Mouse (Mus musculus) hindbrain, embryonic 15.5 days (tissue): ENCODE results near the gene Med13l. TPM values are rescaled to one million over a fixed set of nuclear protein-coding genes. Genes with fewer than 3 reads are reported as not detected.

Experiments used
- ATAC-seq: fragments of 200-750 bp; cut with Nextera tagmentation; 2 replicates; pipeline ENCODE4 v1.8.0; 2017; ENCODE audit warnings: low read depth, moderate number of reproducible peaks, moderate TSS enrichment; ENCODE audit not compliant: low FRiP score
- H3K27ac ChIP-seq: fragments of 300-500 bp; sonication (generic); replicated peaks from 2 replicates; pipeline ENCODE4 v1.5.1; 2015; ENCODE audit warnings: mild to moderate bottlenecking, inconsistent platforms
- H3K27me3 ChIP-seq: fragments of 300-500 bp; sonication (generic); 2 replicates; pipeline ENCODE4 v1.6.1; 2015; ENCODE audit warnings: control low read depth, inconsistent platforms
- H3K36me3 ChIP-seq: fragments of 300-500 bp; sonication (generic); 2 replicates; pipeline ENCODE4 v1.6.1; 2015; ENCODE audit warnings: control low read depth, inconsistent platforms
- H3K4me1 ChIP-seq: fragments of 300-500 bp; sonication (generic); replicated peaks from 2 replicates; pipeline ENCODE4 v1.6.1; 2015; ENCODE audit warnings: control low read depth, inconsistent platforms
- H3K4me2 ChIP-seq: fragments of 300-500 bp; sonication (generic); 2 replicates; pipeline ENCODE4 v1.6.1; 2015; ENCODE audit warnings: moderate library complexity, mild to moderate bottlenecking, inconsistent platforms
- H3K4me3 ChIP-seq: fragments of 300-500 bp; sonication (generic); 2 replicates; pipeline ENCODE4 v1.5.1; 2015; ENCODE audit warnings: mild to moderate bottlenecking, inconsistent platforms
- H3K9ac ChIP-seq: fragments of 300-500 bp; sonication (generic); 2 replicates; pipeline ENCODE4 v1.6.1; 2015; ENCODE audit warnings: inconsistent platforms
- H3K9me3 ChIP-seq: fragments of 300-500 bp; sonication (generic); 2 replicates; pipeline ENCODE4 v1.6.1; 2016; ENCODE audit warnings: control low read depth, inconsistent platforms
- WGBS: fragments of 180-500 bp; shearing (Covaris S2); methylation state at CpG from one replicate; pipeline ENCODE4 v1.1.7; 2015; 5-methylcytosine and 5-hydroxymethylcytosine counted together
- polyA plus RNA-seq: library from polyadenylated mRNA; unstranded; fragments of >200 nt; fragmentation: Nextera tagmentation; extraction: Ambion mirVana; gene quantifications from 2 replicates; pipeline ENCODE4 v1.2.1, GENCODE M21; 2015

Med13l gene
- polyA plus RNA-seq, 1 experiment from 2014 or later, result 13.7 TPM

DNA sequence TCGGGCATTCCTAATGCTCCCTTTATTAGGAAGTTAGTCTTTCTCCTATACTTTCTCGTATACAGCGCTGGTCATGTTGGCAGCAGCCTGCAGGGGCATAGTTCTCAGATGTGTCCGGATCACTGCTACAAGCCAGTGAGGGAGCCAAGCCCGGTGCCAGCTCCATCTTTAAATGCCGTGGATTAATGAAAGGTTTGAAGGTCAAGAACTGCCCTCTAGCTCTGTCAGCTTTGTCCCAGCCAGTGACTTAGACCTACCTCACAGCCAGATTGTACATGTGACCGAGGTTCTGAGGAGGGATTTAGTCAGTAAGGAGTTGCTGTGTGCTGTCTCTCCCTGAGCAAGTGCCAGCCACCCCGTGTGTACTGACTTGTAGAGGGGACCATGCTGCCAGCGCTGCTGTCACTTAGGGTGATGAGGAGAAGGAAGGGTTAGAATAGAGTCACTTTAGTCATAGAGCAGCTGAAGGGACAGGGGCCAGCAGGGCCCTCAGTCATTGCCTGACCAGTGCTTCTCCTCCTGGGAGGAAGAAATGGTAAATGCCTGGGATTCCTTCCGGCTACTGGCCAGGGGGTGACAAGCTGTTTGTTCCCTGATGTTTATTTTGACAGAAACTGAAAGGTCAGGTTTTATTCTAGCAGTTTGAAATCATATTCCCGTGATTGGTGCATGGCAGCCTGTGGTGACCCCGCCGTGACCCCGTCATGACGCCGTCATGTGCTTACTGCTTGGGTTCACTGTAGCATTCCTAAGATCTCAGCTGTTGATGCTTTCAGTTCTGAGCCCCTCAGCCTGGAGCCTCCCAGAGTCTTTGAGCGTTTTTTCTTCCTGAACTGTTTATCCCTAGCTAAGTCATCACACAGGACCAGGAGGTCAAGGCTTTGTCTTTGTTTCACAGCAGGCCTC is 197.2 kb downstream of the Med13l start:
- H3K4me3 ChIP-seq, result no peak overlapping the region
- H3K4me1 ChIP-seq, result 0 out of 2 replicates have a peak, but pooled peaks cover 7% of the 10 kb centered on the region
- ATAC-seq, result no peak
- 71% methylated on average over 17 of the region's 17 CpGs for WGBS
- no peak overlapping the region for H3K27ac ChIP-seq
- no peaks in the 10 kb centered on the region for H3K27me3 ChIP-seq
- no peak overlapping the region for H3K9ac ChIP-seq
- H3K36me3 ChIP-seq, result peaks cover 62% of the 10 kb centered on the region
- no peaks in the 10 kb centered on the region for H3K9me3 ChIP-seq
- H3K4me2 ChIP-seq, result no peak overlapping the region

DNA sequence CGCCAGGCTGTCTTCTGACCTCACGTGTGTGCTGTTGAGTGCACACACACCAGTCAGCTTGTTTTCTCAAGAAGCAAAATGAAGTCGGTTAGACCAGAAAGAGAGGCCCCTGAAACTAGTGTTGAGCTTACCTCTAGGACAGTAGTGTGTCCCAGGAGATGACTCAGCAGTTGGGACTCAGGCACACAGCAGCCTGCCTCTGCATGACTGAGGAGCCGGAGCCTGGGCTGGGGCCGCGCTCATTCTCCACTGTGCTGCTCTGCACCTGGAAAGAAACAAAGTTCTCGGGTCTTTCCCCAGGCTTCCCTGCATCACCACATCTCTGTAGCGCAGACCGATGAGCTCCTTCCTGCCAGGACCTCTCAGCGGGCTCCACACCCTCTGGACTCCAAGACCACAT is 200.5 kb downstream of the Med13l start:
- 92% methylated on average over 10 of the region's 10 CpGs for WGBS
- H3K4me1 ChIP-seq, result no peaks in the 10 kb centered on the region
- H3K9me3 ChIP-seq, result no peaks in the 10 kb centered on the region
- no peak for ATAC-seq
- peaks cover 64% of the 10 kb centered on the region for H3K36me3 ChIP-seq
- H3K4me2 ChIP-seq, result no peak overlapping the region
- H3K4me3 ChIP-seq, result no peak overlapping the region
- H3K9ac ChIP-seq, result no peak overlapping the region
- H3K27ac ChIP-seq, result no peak overlapping the region
- no peaks in the 10 kb centered on the region for H3K27me3 ChIP-seq

DNA sequence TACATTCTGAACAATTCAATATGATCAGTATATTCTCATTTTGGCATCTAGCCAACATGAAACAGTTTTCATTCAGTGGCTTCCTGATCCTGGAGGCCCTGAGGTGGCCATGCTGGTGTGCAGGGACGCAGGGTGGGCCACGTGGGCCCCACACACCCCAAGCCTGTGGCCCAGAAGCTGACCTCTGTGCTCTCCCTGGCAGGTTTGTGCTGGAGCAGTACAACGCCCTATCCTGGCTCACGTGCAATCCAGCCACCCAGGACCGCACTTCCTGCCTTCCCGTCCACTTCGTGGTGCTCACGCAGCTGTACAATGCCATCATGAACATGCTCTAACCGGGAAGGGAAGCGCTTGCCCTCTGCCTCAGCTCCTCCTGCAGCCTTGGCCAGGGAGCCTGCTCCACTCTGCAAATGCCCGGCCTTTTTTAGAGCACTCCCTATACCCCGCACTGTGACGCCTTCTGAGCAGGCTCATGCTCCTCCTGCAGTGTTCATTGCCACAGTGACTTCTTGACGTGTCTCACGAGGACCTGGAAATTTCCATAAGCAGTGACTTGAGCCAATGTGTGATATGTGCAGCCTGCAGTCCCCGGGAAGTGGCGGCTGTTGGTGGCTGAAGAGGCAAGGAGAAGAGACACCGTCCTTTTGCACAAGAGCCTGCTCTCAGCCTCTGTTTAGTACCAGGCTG is 202.2 kb downstream of the Med13l start:
- H3K9ac ChIP-seq, result no peak overlapping the region
- no peak overlapping the region for H3K4me3 ChIP-seq
- H3K36me3 ChIP-seq, result peaks cover 53% of the 10 kb centered on the region
- H3K27me3 ChIP-seq, result no peaks in the 10 kb centered on the region
- no peaks in the 10 kb centered on the region for H3K9me3 ChIP-seq
- H3K4me1 ChIP-seq, result no peaks in the 10 kb centered on the region
- 89% methylated on average over 18 of the region's 18 CpGs for WGBS
- ATAC-seq, result peak; percentile 40; the same call in 1 of the 2 replicates
- no peak overlapping the region for H3K4me2 ChIP-seq
- no peak overlapping the region for H3K27ac ChIP-seq

DNA sequence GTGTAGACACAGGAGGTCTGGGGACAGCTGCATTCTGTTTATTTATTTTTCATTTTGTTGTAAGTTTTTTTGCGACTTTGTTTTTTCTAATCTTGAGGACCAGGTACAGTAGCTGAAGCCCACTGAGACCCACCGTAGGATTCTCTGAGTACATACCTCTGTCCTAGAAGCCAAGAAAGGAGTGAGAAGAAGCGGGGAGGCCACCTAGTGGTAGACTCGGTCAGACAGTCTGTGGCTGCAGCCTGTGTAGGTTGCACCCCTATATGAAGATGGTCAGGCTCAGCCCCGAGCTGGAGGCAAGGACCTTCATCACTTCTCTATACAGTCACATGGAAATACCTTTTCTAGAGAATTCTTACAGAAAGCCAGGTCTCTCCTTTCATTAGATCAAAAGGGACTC is 202.9 kb downstream of the Med13l start:
- no peak for ATAC-seq
- H3K9ac ChIP-seq, result no peak overlapping the region
- no peak overlapping the region for H3K4me2 ChIP-seq
- 57% methylated on average over 5 of the region's 5 CpGs for WGBS
- no peaks in the 10 kb centered on the region for H3K4me1 ChIP-seq
- no peaks in the 10 kb centered on the region for H3K27me3 ChIP-seq
- H3K9me3 ChIP-seq, result no peaks in the 10 kb centered on the region
- no peak overlapping the region for H3K27ac ChIP-seq
- no peak overlapping the region for H3K4me3 ChIP-seq
- peaks cover 47% of the 10 kb centered on the region for H3K36me3 ChIP-seq

DNA sequence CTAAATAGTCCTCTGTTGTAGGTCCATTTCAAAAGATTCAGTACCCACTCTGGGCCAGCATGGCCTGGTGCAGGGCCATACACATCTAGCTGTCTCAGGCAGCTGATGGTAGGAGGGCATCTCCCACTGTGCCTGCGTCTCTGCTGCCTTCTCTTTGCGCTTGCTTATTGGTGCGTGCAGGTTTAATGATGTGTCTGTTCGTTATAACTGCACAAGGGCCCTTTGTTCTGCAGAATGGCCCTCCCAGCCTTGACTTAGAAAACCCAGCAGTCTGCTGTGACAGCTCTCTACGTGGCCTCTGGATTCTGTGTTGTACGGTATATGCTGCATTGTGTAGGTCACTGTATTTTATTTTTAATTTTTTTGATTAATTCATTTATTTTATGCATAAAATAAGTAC is 208.7 kb downstream of the Med13l start:
- Histone ChIP-seq H3K9ac (no peak overlapping the region), H3K4me3 (no peak overlapping the region), H3K4me2 (no peak overlapping the region), H3K4me1 (peaks cover 6% of the 10 kb centered on the region), H3K27ac (no peak overlapping the region), H3K36me3 (no peaks in the 10 kb centered on the region), H3K9me3 (no peaks in the 10 kb centered on the region), H3K27me3 (no peaks in the 10 kb centered on the region)
- 0 out of 2 replicates have a peak, but pooled peaks have one; percentile 17 for ATAC-seq
- WGBS, result 19% methylated on average over 6 of the region's 6 CpGs

DNA sequence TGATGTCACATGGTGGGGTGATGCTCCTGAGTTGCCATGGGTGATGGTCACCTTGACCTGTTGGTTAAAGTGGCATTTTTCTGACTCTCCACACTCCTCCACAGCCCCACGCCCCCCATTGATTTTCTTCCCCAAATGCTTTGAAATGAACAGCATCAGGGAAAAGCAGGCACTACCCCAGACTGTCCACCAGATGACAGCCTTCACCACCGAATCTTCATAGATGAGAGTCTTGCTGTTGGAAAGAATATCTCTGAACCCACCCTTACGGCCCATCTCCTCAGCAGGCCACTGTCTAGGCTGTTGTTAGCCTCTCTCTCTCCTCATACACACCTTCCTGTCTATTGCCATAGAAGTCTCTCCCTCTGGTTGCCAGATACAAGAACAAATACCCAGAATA is 213.4 kb downstream of the Med13l start:
- WGBS, result 36% methylated on average over 3 of the region's 3 CpGs
- Histone ChIP-seq H3K4me1 (peaks cover 6% of the 10 kb centered on the region), H3K4me3 (no peak overlapping the region), H3K9me3 (no peaks in the 10 kb centered on the region), H3K27me3 (no peaks in the 10 kb centered on the region), H3K4me2 (no peak overlapping the region), H3K27ac (no peak overlapping the region), H3K9ac (no peak overlapping the region), H3K36me3 (no peaks in the 10 kb centered on the region)
- ATAC-seq, result peak; percentile 40; the same call in 1 of the 2 replicates

DNA sequence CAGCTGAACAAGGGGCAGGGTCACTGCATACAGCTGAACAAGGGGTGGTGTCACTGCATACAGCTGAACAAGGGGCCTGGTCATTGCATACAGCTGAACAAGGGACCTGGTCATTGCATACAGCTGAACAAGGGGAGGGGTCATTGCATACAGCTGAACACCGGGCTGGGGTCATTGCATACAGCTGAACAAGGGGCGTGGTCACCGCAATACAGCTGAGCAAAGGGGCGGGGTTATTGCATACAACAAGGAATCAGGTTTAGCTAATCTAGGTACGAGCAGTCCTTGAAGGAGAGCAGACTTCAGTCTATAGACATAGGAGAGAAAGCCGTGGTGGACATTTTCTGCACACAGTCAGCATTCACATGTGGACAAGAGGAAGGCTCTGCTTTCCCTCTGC is 215.9 kb downstream of the Med13l start:
- no peak overlapping the region for H3K4me3 ChIP-seq
- H3K27ac ChIP-seq, result no peak overlapping the region
- H3K36me3 ChIP-seq, result no peaks in the 10 kb centered on the region
- no peaks in the 10 kb centered on the region for H3K4me1 ChIP-seq
- WGBS, result 92% methylated on average over 6 of the region's 6 CpGs
- no peak overlapping the region for H3K9ac ChIP-seq
- no peaks in the 10 kb centered on the region for H3K9me3 ChIP-seq
- peaks cover 14% of the 10 kb centered on the region for H3K27me3 ChIP-seq
- no peak overlapping the region for H3K4me2 ChIP-seq
- ATAC-seq, result no peak

DNA sequence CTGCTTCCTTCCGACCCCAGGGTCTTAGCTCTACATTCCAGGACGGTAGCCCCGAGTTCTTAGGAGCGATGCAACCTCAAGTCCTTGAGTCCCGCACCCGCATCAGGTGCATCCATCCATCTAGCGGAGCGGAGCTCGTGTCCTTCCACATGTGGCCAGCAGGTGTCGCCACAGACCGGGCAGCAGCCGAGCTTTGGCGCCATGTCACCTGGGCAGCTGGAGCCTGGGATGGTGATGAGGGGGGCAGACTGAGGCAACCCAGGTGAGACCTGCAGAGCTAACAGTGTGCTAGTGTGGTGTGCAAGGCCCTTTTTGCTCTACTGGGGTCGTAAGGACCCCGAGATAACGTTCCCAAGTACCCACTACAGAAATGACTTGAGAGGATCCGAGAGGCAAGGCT is 221.1 kb downstream of the Med13l start:
- no peaks in the 10 kb centered on the region for H3K9me3 ChIP-seq
- no peak overlapping the region for H3K4me3 ChIP-seq
- H3K4me2 ChIP-seq, result no peak overlapping the region
- H3K4me1 ChIP-seq, result no peaks in the 10 kb centered on the region
- H3K36me3 ChIP-seq, result no peaks in the 10 kb centered on the region
- peak; percentile 72; the same call in 1 of the 2 replicates for ATAC-seq
- H3K9ac ChIP-seq, result no peak overlapping the region
- H3K27ac ChIP-seq, result no peak overlapping the region
- H3K27me3 ChIP-seq, result peaks cover 30% of the 10 kb centered on the region
- WGBS, result 15% methylated on average over 17 of the region's 17 CpGs

DNA sequence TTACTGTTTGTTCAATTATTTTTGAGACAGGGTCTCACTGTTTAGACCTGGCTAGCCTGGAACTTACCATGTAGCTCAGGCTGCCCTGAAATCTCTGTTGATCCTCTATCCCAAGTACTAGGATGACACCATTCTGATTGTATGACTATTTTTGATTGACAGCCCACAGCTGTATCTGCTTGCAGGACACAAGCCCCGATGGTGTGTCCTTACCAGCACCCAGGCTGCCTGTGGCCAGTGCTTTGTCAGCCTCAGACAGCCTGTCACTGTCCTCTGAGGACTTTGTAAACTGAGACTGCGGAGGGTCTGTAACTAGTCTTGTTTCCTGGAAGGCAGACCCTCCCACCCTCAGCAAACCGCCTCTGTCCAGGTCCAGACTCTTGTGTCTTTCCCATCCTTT is 221.7 kb downstream of the Med13l start:
- Histone ChIP-seq H3K9me3 (no peaks in the 10 kb centered on the region), H3K27me3 (peaks cover 30% of the 10 kb centered on the region), H3K4me1 (no peaks in the 10 kb centered on the region), H3K27ac (no peak overlapping the region), H3K36me3 (no peaks in the 10 kb centered on the region), H3K4me2 (no peak overlapping the region), H3K4me3 (no peak overlapping the region), H3K9ac (no peak overlapping the region)
- no peak for ATAC-seq
- WGBS, result 84% methylated on average over 3 of the region's 3 CpGs

DNA sequence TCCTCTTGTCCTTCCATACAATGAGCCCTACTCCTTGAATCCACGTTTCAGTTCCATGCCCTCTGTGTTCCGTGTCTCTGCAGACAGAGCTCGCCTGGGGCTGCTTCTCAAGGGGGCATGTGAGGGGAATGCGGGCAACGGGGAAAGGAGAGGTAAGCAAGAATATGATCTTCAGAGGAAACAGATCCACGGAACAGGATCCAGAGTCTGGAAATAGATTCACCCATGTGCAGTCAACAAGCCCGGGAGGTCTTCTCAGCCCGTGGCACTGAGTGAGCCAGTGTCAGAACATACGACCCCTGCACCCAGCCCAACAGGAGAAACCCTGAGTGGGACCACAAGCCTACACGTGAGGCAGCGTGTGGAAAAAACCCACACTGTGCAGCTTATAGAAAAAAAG is 228.7 kb downstream of the Med13l start:
- WGBS, result 88% methylated on average over 11 of the region's 11 CpGs

DNA sequence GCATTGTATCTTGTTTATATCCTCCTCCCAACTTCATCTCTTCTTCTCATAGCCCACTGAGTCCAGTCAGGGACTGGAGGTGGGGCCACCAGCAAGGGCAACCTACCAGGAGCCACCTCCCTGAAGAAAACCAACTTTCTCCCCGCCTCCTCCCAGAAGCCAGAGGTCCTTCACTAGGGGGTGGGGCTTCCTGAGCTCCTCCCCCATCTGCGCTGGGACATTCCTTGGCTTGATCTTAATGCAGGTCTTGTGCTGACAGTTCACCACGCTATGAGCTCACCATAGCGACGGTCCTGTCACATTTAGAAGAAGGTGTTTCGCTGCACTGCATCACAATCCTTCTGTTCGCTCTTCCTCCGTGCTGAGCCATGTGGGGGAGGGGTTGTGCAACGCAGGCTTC is 229.3 kb downstream of the Med13l start:
- H3K36me3 ChIP-seq, result no peaks in the 10 kb centered on the region
- ATAC-seq, result no peak
- no peaks in the 10 kb centered on the region for H3K4me1 ChIP-seq
- H3K27me3 ChIP-seq, result no peaks in the 10 kb centered on the region
- 69% methylated on average over 9 of the region's 9 CpGs for WGBS
- no peak overlapping the region for H3K27ac ChIP-seq
- H3K4me3 ChIP-seq, result no peak overlapping the region
- H3K4me2 ChIP-seq, result no peak overlapping the region
- H3K9me3 ChIP-seq, result no peaks in the 10 kb centered on the region
- H3K9ac ChIP-seq, result no peak overlapping the region

More for the DNA sequence above, 228.7 kb downstream of the Med13l start:
- Histone ChIP-seq H3K9me3 (no peaks in the 10 kb centered on the region), H3K9ac (no peak overlapping the region), H3K27me3 (no peaks in the 10 kb centered on the region), H3K27ac (no peak overlapping the region), H3K4me3 (no peak overlapping the region), H3K36me3 (no peaks in the 10 kb centered on the region), H3K4me1 (no peaks in the 10 kb centered on the region), H3K4me2 (no peak overlapping the region)
- no peak for ATAC-seq

DNA sequence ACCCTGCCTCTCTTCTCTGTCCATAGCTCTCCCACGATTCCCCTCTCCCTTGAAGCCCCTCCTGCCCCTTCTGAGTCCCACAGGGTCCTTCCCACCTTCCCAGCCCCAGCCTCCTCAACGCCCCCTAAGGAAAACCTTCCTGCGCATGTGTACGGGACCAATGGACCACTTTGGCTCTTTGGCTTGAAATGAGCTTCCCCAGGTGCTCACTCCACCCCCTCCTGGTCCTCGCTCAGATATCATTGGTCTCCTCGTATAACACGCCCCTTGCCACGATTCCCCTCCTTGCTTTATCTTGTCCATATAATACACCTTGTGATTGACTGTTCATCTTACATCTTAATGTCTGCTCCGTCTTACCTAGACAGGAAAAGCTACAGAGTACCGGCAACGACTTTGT is 237.3 kb downstream of the Med13l start:
- 91% methylated on average over 11 of the region's 11 CpGs for WGBS
- Histone ChIP-seq H3K36me3 (no peaks in the 10 kb centered on the region), H3K4me1 (no peaks in the 10 kb centered on the region), H3K9me3 (no peaks in the 10 kb centered on the region), H3K4me2 (no peak overlapping the region), H3K9ac (no peak overlapping the region), H3K27me3 (no peaks in the 10 kb centered on the region), H3K27ac (no peak overlapping the region), H3K4me3 (no peak overlapping the region)
- ATAC-seq, result no peak
